Mouse (Mus musculus) lung, postnatal 0 days (tissue): ENCODE measurements at regions not wholly inside any gene's neighbourhood (a gene's known extent, or its start where the extent isn't known, plus 50 kb on each side); places are given as distances from the start of the nearest gene placed in this dataset.

Experiments
- ATAC-seq: fragments of 200-750 bp; cut with Nextera tagmentation; 2 replicates; pipeline ENCODE4 v1.8.0; 2017; ENCODE audit warnings: moderate library complexity
- DNase-seq: peaks from one replicate; pipeline ENCODE4 v3.0.0-alpha.2; 2016; ENCODE audit warnings: low spot score
- H3K27ac ChIP-seq: fragments of 300-500 bp; sonication (generic); 2 replicates; pipeline ENCODE4 v1.5.1; 2014; ENCODE audit warnings: antibody characterized with exemption, mild to moderate bottlenecking, low read length, mixed read lengths
- H3K27me3 ChIP-seq: fragments of 300-500 bp; sonication (generic); replicated peaks from 2 replicates; pipeline ENCODE4 v1.6.1; 2014; ENCODE audit warnings: low read length, mixed read lengths; ENCODE audit not compliant: insufficient read depth
- H3K36me3 ChIP-seq: fragments of 300-500 bp; sonication (generic); 2 replicates; pipeline ENCODE4 v1.6.1; 2014; ENCODE audit warnings: low read length, mixed read lengths; ENCODE audit not compliant: insufficient read depth
- H3K4me1 ChIP-seq: fragments of 300-500 bp; sonication (generic); 2 replicates; pipeline ENCODE4 v1.6.1; 2014; ENCODE audit warnings: antibody characterized with exemption, low read depth, low read length, mixed read lengths; ENCODE audit not compliant: insufficient read depth
- H3K4me2 ChIP-seq: fragments of 300-500 bp; sonication (generic); replicated peaks from 2 replicates; pipeline ENCODE4 v1.6.1; 2014; ENCODE audit warnings: low read depth, mild to moderate bottlenecking, low read length, moderate library complexity, mixed read lengths
- H3K4me3 ChIP-seq: fragments of 300-500 bp; sonication (generic); 2 replicates; pipeline ENCODE4 v1.5.1; 2014; ENCODE audit warnings: low read depth, low read length
- H3K9ac ChIP-seq: fragments of 300-500 bp; sonication (generic); replicated peaks from 2 replicates; pipeline ENCODE4 v1.6.1; 2014; ENCODE audit warnings: low read depth, mild to moderate bottlenecking
- H3K9me3 ChIP-seq: fragments of 300-500 bp; sonication (generic); 2 replicates; pipeline ENCODE4 v1.6.1; 2016; ENCODE audit warnings: low read length, mixed read lengths
- CTCF ChIP-seq: IDR thresholded peaks from 2 replicates; pipeline ENCODE4 v1.5.1; 2016; ENCODE audit warnings: antibody characterized with exemption, mild to moderate bottlenecking
- EP300 ChIP-seq: IDR thresholded peaks from 2 replicates; pipeline ENCODE4 v1.6.1; 2016; ENCODE audit warnings: antibody characterized with exemption, mild to moderate bottlenecking, control low read depth
- WGBS: fragments of 180-500 bp; shearing (Covaris S2); extraction: QIAGEN DNeasy Blood & Tissue Kit; methylation state at CpG from one replicate; pipeline ENCODE4 v1.1.7; 2014; 5-methylcytosine and 5-hydroxymethylcytosine counted together

- H3K9me3 ChIP-seq: no peaks in the 10 kb centered on the region
- no peak for DNase-seq
- H3K27ac ChIP-seq: no peak overlapping the region
- H3K4me2 ChIP-seq: no peak overlapping the region
- TF ChIP-seq EP300 (no peak), CTCF (no peak)
- no peak overlapping the region for H3K4me3 ChIP-seq
- H3K9ac ChIP-seq: no peak overlapping the region
- ATAC-seq: no peak
- H3K4me1 ChIP-seq: no peaks in the 10 kb centered on the region
- H3K27me3 ChIP-seq: no peaks in the 10 kb centered on the region
- WGBS: 74% methylated on average over 10 of the region's 10 CpGs
- no peaks in the 10 kb centered on the region for H3K36me3 ChIP-seq
Observed at GRCm38 (mm10) chr12:77539661-77540431, 301.9 kb downstream of the Fut8 start.

- H3K27ac ChIP-seq: no peak overlapping the region
- ATAC-seq: no peak
- no peaks in the 10 kb centered on the region for H3K27me3 ChIP-seq
- 68% methylated on average over 10 of the region's 10 CpGs for WGBS
- no peak for DNase-seq
- H3K4me1 ChIP-seq: no peaks in the 10 kb centered on the region
- H3K9me3 ChIP-seq: no peaks in the 10 kb centered on the region
- TF ChIP-seq CTCF: no peak
- TF ChIP-seq EP300: no peak
- no peak overlapping the region for H3K4me3 ChIP-seq
- no peak overlapping the region for H3K9ac ChIP-seq
- H3K4me2 ChIP-seq: no peak overlapping the region
- no peaks in the 10 kb centered on the region for H3K36me3 ChIP-seq
Observed at GRCm38 (mm10) chr12:77541051-77541765, 303.3 kb downstream of the Fut8 start.

- Histone ChIP-seq H3K36me3 (no peaks in the 10 kb centered on the region), H3K4me1 (no peaks in the 10 kb centered on the region), H3K27ac (no peak overlapping the region), H3K9me3 (no peaks in the 10 kb centered on the region), H3K27me3 (no peaks in the 10 kb centered on the region), H3K4me2 (no peak overlapping the region), H3K4me3 (no peak overlapping the region), H3K9ac (no peak overlapping the region)
- no peak for ATAC-seq
- 68% methylated on average over 4 of the region's 4 CpGs for WGBS
- DNase-seq: no peak
- TF ChIP-seq EP300: no peak
- TF ChIP-seq CTCF: no peak
Observed at GRCm38 (mm10) chr12:77541826-77542225, 303.9 kb downstream of the Fut8 start.

- no peaks in the 10 kb centered on the region for H3K4me1 ChIP-seq
- H3K9ac ChIP-seq: no peak overlapping the region
- H3K4me2 ChIP-seq: no peak overlapping the region
- 76% methylated on average over 6 of the region's 6 CpGs for WGBS
- H3K27me3 ChIP-seq: no peaks in the 10 kb centered on the region
- no peak for ATAC-seq
- no peak for TF ChIP-seq CTCF
- no peak for TF ChIP-seq EP300
- no peak overlapping the region for H3K4me3 ChIP-seq
- H3K36me3 ChIP-seq: no peaks in the 10 kb centered on the region
- no peak overlapping the region for H3K27ac ChIP-seq
- H3K9me3 ChIP-seq: no peaks in the 10 kb centered on the region
- DNase-seq: no peak
Observed at GRCm38 (mm10) chr12:77543651-77544050, 305.7 kb downstream of the Fut8 start.

GRCm38 (mm10) chr12:77546165-77546564 lies 308.2 kb downstream of the Fut8 start:
- Histone ChIP-seq H3K4me3 (no peak overlapping the region), H3K9me3 (no peaks in the 10 kb centered on the region), H3K4me1 (no peaks in the 10 kb centered on the region), H3K4me2 (no peak overlapping the region), H3K36me3 (no peaks in the 10 kb centered on the region), H3K27me3 (no peaks in the 10 kb centered on the region), H3K27ac (no peak overlapping the region), H3K9ac (no peak overlapping the region)
- ATAC-seq (no peak), DNase-seq (no peak)
- no peak for TF ChIP-seq CTCF
- TF ChIP-seq EP300: no peak
- 64% methylated on average over 2 of the region's 2 CpGs for WGBS

- peak; percentile 44 for ATAC-seq
- Histone ChIP-seq H3K36me3 (no peaks in the 10 kb centered on the region), H3K27ac (no peak overlapping the region), H3K27me3 (no peaks in the 10 kb centered on the region), H3K4me1 (no peaks in the 10 kb centered on the region), H3K9ac (no peak overlapping the region), H3K4me2 (no peak overlapping the region), H3K4me3 (no peak overlapping the region), H3K9me3 (no peaks in the 10 kb centered on the region)
- peak; percentile 60 for DNase-seq
- TF ChIP-seq CTCF: peak; percentile 77
- no peak for TF ChIP-seq EP300
- 8% methylated on average over 3 of the region's 3 CpGs for WGBS
Observed at GRCm38 (mm10) chr12:77568286-77568685, 330.4 kb downstream of the Fut8 start.
